Mouse (Mus musculus): Measurements from ENCODE around the gene Mga. TPM values are rescaled to one million over a fixed set of nuclear protein-coding genes. Genes with fewer than 3 reads are reported as not detected.

Gene Mga
- total and polyA plus RNA-seq, 3 experiments = 21.8 to 37.5 (median 30.1) TPM

DNA sequence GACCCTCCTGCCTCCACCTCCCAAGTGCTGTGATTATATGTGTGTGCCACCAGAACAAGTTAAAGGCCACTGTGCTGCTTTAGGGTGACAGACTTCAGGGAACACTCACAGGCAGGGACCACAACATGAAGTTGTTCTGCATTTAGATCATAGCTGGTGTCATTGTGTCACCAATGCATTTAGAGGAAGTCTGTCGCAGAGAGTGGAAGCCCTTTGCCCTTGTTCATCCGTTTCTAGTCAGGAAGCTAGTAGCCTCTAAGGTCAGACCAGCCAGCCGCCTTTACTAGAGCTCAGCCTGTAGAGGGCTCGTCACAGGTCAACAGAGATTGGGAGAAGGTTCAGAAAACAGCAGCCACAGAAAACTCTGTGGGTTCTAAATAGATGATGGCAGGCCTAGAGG, 111.6 kb downstream of the Mga start:
- dilution Hi-C loops (cut with MboI; ENCODE audit: extremely low pct_ligation_motif_present, extremely low pct_unique_long_range_greater_than_20kb, low sequenced_read_pairs) = no loop called here
- no peak for TF ChIP-seq JUND (conservative IDR thresholded peaks at IDR 0.05; ENCODE audit: low read depth, low read length)
- TF ChIP-seq SIN3A (IDR thresholded peaks at IDR 0.05; ENCODE audit: low read length) = no peak
- no peak for TF ChIP-seq MAZ (IDR thresholded peaks at IDR 0.05; ENCODE audit: low read depth, low read length)
- no peak for TF ChIP-seq CHD1 (IDR thresholded peaks at IDR 0.05; ENCODE audit: low read depth, low read length)
- no peak for TF ChIP-seq POLR2A (IDR thresholded peaks at IDR 0.05; ENCODE audit: low read depth, low read length)
- TF ChIP-seq ELF1 (IDR thresholded peaks at IDR 0.05; ENCODE audit: low read depth, low read length) = no peak
- no peak for TF ChIP-seq ZC3H11A (IDR thresholded peaks at IDR 0.05; ENCODE audit: low read depth, low read length)
- no peak for TF ChIP-seq CHD2 (IDR thresholded peaks at IDR 0.05; ENCODE audit: low read length)
- TF ChIP-seq NRF1 (IDR thresholded peaks at IDR 0.05; ENCODE audit: low read depth, low read length) = no peak
- no peak for TF ChIP-seq EP300 (IDR thresholded peaks at IDR 0.05; ENCODE audit: low read length)
- TF ChIP-seq UBTF (IDR thresholded peaks at IDR 0.05; ENCODE audit: low read depth, low read length) = no peak
- no peak for TF ChIP-seq KAT2A (IDR thresholded peaks at IDR 0.05; ENCODE audit: insufficient replicate concordance, low read length)
- no peak for TF ChIP-seq BHLHE40 (IDR thresholded peaks at IDR 0.05; ENCODE audit: low read depth, low read length)
- TF ChIP-seq ZNF384 (IDR thresholded peaks at IDR 0.05; ENCODE audit: low read depth, low read length) = no peak
- TF ChIP-seq RCOR1 (conservative IDR thresholded peaks at IDR 0.05; ENCODE audit: low read depth, low read length) = no peak
- no peak for TF ChIP-seq MXI1 (IDR thresholded peaks at IDR 0.05; ENCODE audit: low read depth, low read length)
- TF ChIP-seq HCFC1 (IDR thresholded peaks at IDR 0.05; ENCODE audit: low read depth, low read length) = no peak
- no peak for TF ChIP-seq IRF4 (IDR thresholded peaks at IDR 0.05; ENCODE audit: low read depth, low read length)

DNA sequence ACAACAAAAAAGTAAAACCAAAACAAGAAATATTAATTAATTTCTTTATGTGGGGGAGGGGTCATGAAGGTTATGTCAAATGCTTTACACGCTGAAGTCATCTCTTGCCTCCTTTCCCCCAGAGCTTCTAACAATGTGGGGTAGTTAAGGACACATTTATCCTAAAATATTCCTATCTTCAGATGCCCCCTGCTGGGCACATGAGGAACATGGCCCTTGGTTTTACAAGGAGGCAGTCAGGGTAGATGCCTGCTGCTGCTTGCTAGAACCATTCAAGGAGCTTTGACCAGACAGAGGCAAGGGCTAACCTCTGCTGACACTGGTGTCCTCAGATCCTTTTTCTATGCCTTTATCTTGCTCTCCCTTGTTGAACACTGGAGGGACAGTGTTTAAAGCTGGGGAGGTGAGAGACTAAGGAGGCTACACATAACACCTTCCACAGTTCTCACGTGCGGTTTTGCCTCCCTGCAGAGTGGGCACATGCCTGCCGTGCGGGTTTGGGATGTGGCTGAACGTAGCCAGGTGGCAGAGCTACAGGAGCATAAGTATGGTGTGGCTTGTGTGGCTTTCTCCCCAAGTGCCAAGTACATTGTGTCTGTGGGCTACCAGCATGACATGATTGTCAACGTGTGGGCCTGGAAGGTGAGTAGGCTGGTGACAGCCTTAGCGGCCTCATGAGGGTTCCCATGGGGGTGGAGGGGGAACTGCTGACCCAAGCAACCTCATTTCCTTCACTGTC, 114.6 kb downstream of the Mga start:
- in situ Hi-C loops (cut with MboI; ENCODE audit: low pct_ligation_motif_present, low pct_unique_long_range_greater_than_20kb, low sequenced_read_pairs) = no loop called here
- DNase-seq (ENCODE audit: extremely low read depth) = peak; percentile 60
- no peaks in the 10 kb centered on the region for H3K27me3 ChIP-seq (replicated peaks)
- no peak overlapping the region for H3K9ac ChIP-seq (ENCODE audit: insufficient read depth, low read depth)
- peaks cover 0 to 6% of the 10 kb centered on the region in 2 experiments; a peak in 1 of 4 replicates for H3K4me1 ChIP-seq (ENCODE audit: control insufficient read depth in 1 of 2, insufficient read depth in 2 of 2)
- H3K4me2 ChIP-seq (ENCODE audit: insufficient read depth, low read depth, poor library complexity, severe bottlenecking) = no peak overlapping the region
- no peak overlapping the region for H3K4me3 ChIP-seq (replicated peaks in 1 of 3; ENCODE audit: low read depth in 2 of 3, low read length in 2 of 3, poor library complexity in 1 of 3)
- no peaks in the 10 kb centered on the region for H3K9me3 ChIP-seq (replicated peaks; ENCODE audit: low read length)
- peaks cover 9 to 49% of the 10 kb centered on the region in 2 experiments for H3K36me3 ChIP-seq (replicated peaks in 1 of 2; ENCODE audit: control insufficient read depth in 1 of 2, insufficient read depth in 1 of 2, low read length in 1 of 2)
- TF ChIP-seq JUN (IDR thresholded peaks at IDR 0.05; ENCODE audit: insufficient read depth, low read depth, low read length) (no peak), MEF2A (IDR thresholded peaks at IDR 0.05; ENCODE audit: borderline replicate concordance, low read depth, low read length) (no peak), USF1 (IDR thresholded peaks at IDR 0.05; ENCODE audit: low read depth, low read length) (no peak), EP300 (IDR thresholded peaks at IDR 0.05; ENCODE audit: low read length) (no peak), MAX (IDR thresholded peaks at IDR 0.05; ENCODE audit: low read length) (no peak), ETS1 (conservative IDR thresholded peaks at IDR 0.05; ENCODE audit: low read depth, low read length) (no peak), ZC3H11A (IDR thresholded peaks at IDR 0.05; ENCODE audit: low read depth, low read length) (peak; percentile 30; the same call in 1 of the 2 replicates), IRF4 (IDR thresholded peaks at IDR 0.05; ENCODE audit: low read depth, low read length) (no peak), E2F4 (IDR thresholded peaks at IDR 0.05; ENCODE audit: insufficient replicate concordance, low read depth, low read length) (no peak), SMC3 (IDR thresholded peaks at IDR 0.05; ENCODE audit: low read depth, low read length) (peak; percentile 90), CTCF (conservative IDR thresholded peaks at IDR 0.05 in 1 of 2, IDR thresholded peaks at IDR 0.05 in 1 of 2; ENCODE audit: low read depth in 2 of 2, low read length in 2 of 2) (peak; percentile 62 to 88), MXI1 (IDR thresholded peaks at IDR 0.05; ENCODE audit: low read depth, low read length) (no peak), NRF1 (IDR thresholded peaks at IDR 0.05; ENCODE audit: low read depth, low read length) (no peak), PAX5 (IDR thresholded peaks at IDR 0.05; ENCODE audit: low read length) (no peak), ZKSCAN1 (IDR thresholded peaks at IDR 0.05; ENCODE audit: borderline replicate concordance, low read depth, low read length) (no peak), ZMIZ1 (IDR thresholded peaks at IDR 0.05; ENCODE audit: low read depth, low read length) (no peak), USF2 (conservative IDR thresholded peaks at IDR 0.05; ENCODE audit: low read depth, low read length) (no peak), MYC (IDR thresholded peaks at IDR 0.05; ENCODE audit: low read depth, low read length) (0 out of 2 replicates have a peak, but pooled peaks have one; percentile 52), RAD21 (IDR thresholded peaks at IDR 0.05; ENCODE audit: low read depth, low read length) (peak; percentile 80)
- H3K27ac ChIP-seq (ENCODE audit: insufficient read depth, low read depth) = no peak overlapping the region
- dilution Hi-C loops (cut with MboI; ENCODE audit: extremely low pct_ligation_motif_present, extremely low pct_unique_long_range_greater_than_20kb, low sequenced_read_pairs) = no loop called here
- H3K79me2 ChIP-seq (replicated peaks; ENCODE audit: control insufficient read depth, extremely low read depth, insufficient read depth, poor library complexity, severe bottlenecking) = no peaks in the 10 kb centered on the region

More for the DNA sequence above, 111.6 kb downstream of the Mga start:
- in situ Hi-C loops (cut with MboI; ENCODE audit: low pct_ligation_motif_present, low pct_unique_long_range_greater_than_20kb, low sequenced_read_pairs) = no loop called here
- Histone ChIP-seq H3K79me2 (replicated peaks; ENCODE audit: control insufficient read depth, extremely low read depth, insufficient read depth, poor library complexity, severe bottlenecking) (no peaks in the 10 kb centered on the region), H3K36me3 (replicated peaks in 1 of 2; ENCODE audit: control insufficient read depth in 1 of 2, insufficient read depth in 1 of 2, low read length in 1 of 2) (peaks cover 4 to 35% of the 10 kb centered on the region in 2 experiments), H3K4me3 (replicated peaks in 1 of 3; ENCODE audit: low read depth in 2 of 3, low read length in 2 of 3, poor library complexity in 1 of 3) (no peak overlapping the region), H3K27ac (ENCODE audit: insufficient read depth, low read depth) (no peak overlapping the region), H3K27me3 (replicated peaks) (no peaks in the 10 kb centered on the region), H3K4me1 (ENCODE audit: control insufficient read depth in 1 of 2, insufficient read depth in 2 of 2) (peaks cover 0 to 6% of the 10 kb centered on the region in 2 experiments; a peak in 1 of 4 replicates), H3K9me3 (replicated peaks; ENCODE audit: low read length) (no peaks in the 10 kb centered on the region), H3K4me2 (ENCODE audit: insufficient read depth, low read depth, poor library complexity, severe bottlenecking) (no peak overlapping the region), H3K9ac (ENCODE audit: insufficient read depth, low read depth) (no peak overlapping the region)
- no peak for DNase-seq (ENCODE audit: extremely low read depth)
